Mouse (Mus musculus) CH12.LX (cell line): ENCODE measurements around the gene Ackr4. TPM values are rescaled to one million over a fixed set of nuclear protein-coding genes. Genes with fewer than 3 reads are reported as not detected.

ENCODE experiments used
- DNase-seq: peaks from one replicate; pipeline ENCODE4 v3.0.0-alpha.2; 2013; ENCODE audit errors: extremely low read depth
- H3K27ac ChIP-seq: 2 replicates; pipeline ENCODE4 v1.5.1; 2012; ENCODE audit warnings: low read depth, mild to moderate bottlenecking, control low read depth, moderate library complexity; ENCODE audit not compliant: insufficient read depth
- H3K27me3 ChIP-seq: replicated peaks from 2 replicates; pipeline ENCODE3; 2012; ENCODE audit warnings: inconsistent platforms
- H3K36me3 ChIP-seq, 2 experiments: replicated peaks in 1 of 2; 2 replicates each; pipeline versions ENCODE3 to v1.6.1; 2012; ENCODE audit warnings: inconsistent platforms in 1 of 2, low read length in 1 of 2, mild to moderate bottlenecking in 1 of 2, mixed read lengths in 1 of 2, moderate library complexity in 1 of 2; ENCODE audit not compliant: control insufficient read depth in 1 of 2, insufficient read depth in 1 of 2
- H3K4me1 ChIP-seq, 2 experiments: 2 replicates each; pipeline ENCODE4 v1.6.1; 2012; ENCODE audit warnings: inconsistent platforms in 1 of 2, moderate library complexity in 1 of 2; ENCODE audit not compliant: insufficient read depth in 2 of 2, control insufficient read depth in 1 of 2
- H3K4me2 ChIP-seq: 2 replicates; pipeline ENCODE4 v1.6.1; 2012; ENCODE audit warnings: low read depth, mild to moderate bottlenecking, control low read depth; ENCODE audit not compliant: poor library complexity, insufficient read depth, severe bottlenecking
- H3K4me3 ChIP-seq, 3 experiments: fragments of 150-350 bp in 1 of 3; sonication (generic) in 1 of 3; replicated peaks in 1 of 3; 2 replicates each; pipeline versions ENCODE3 to v1.5.1; 2011 to 2012; ENCODE audit warnings: low read depth in 2 of 3, low read length in 2 of 3, mild to moderate bottlenecking in 2 of 3, moderate library complexity in 2 of 3, control low read depth in 1 of 3, improper control_type of control experiment in 1 of 3, inconsistent platforms in 1 of 3, mixed read lengths in 1 of 3; ENCODE audit not compliant: poor library complexity in 1 of 3
- H3K79me2 ChIP-seq: replicated peaks from 2 replicates; pipeline ENCODE4 v1.6.1; 2012; ENCODE audit warnings: mild to moderate bottlenecking, moderate library complexity; ENCODE audit not compliant: control insufficient read depth, poor library complexity, insufficient read depth, severe bottlenecking; ENCODE audit errors: extremely low read depth
- H3K9ac ChIP-seq: 2 replicates; pipeline ENCODE4 v1.6.1; 2012; ENCODE audit warnings: low read depth, mild to moderate bottlenecking, control low read depth, moderate library complexity; ENCODE audit not compliant: insufficient read depth
- H3K9me3 ChIP-seq: replicated peaks from 2 replicates; pipeline ENCODE3; 2012; ENCODE audit warnings: low read length, inconsistent platforms, mixed read lengths
- BHLHE40 ChIP-seq: IDR thresholded peaks from 2 replicates; pipeline ENCODE4 v1.6.1; 2011; ENCODE audit warnings: mild to moderate bottlenecking, low read depth, low read length, improper control_type of control experiment
- CHD1 ChIP-seq: IDR thresholded peaks from 2 replicates; pipeline ENCODE4 v1.6.1; 2012; ENCODE audit warnings: low read depth, low read length, improper control_type of control experiment, inconsistent platforms
- CHD2 ChIP-seq: IDR thresholded peaks from 2 replicates; pipeline ENCODE4 v1.6.1; 2011; ENCODE audit warnings: low read length, improper control_type of control experiment
- CTCF ChIP-seq, 2 experiments: IDR thresholded peaks in 1 of 2; conservative IDR thresholded peaks in 1 of 2; 2 replicates each; pipeline ENCODE4 v1.5.1; 2011 to 2012; ENCODE audit warnings: low read depth in 2 of 2, low read length in 2 of 2, improper control_type of control experiment in 1 of 2, inconsistent platforms in 1 of 2, mild to moderate bottlenecking in 1 of 2, moderate library complexity in 1 of 2
- E2F4 ChIP-seq: IDR thresholded peaks from 2 replicates; pipeline ENCODE4 v1.6.1; 2011; ENCODE audit warnings: low read depth, low read length, improper control_type of control experiment; ENCODE audit not compliant: insufficient replicate concordance
- ELF1 ChIP-seq: IDR thresholded peaks from 2 replicates; pipeline ENCODE4 v1.6.1; 2014; ENCODE audit warnings: low read depth, mild to moderate bottlenecking, inconsistent platforms, low read length, improper control_type of control experiment
- EP300 ChIP-seq: IDR thresholded peaks from 2 replicates; pipeline ENCODE4 v1.6.1; 2011; ENCODE audit warnings: low read length, improper control_type of control experiment
- GABPA ChIP-seq: IDR thresholded peaks from 2 replicates; pipeline ENCODE4 v1.6.1; 2012; ENCODE audit warnings: low read depth, low read length, improper control_type of control experiment, inconsistent platforms; ENCODE audit not compliant: insufficient replicate concordance
- JUN ChIP-seq: IDR thresholded peaks from 2 replicates; pipeline ENCODE4 v1.6.1; 2011; ENCODE audit warnings: low read depth, mild to moderate bottlenecking, low read length, improper control_type of control experiment, moderate library complexity; ENCODE audit not compliant: insufficient read depth
- MAZ ChIP-seq: IDR thresholded peaks from 2 replicates; pipeline ENCODE4 v1.6.1; 2012; ENCODE audit warnings: low read depth, mild to moderate bottlenecking, inconsistent platforms, low read length, improper control_type of control experiment, moderate library complexity
- MEF2A ChIP-seq: IDR thresholded peaks from 2 replicates; pipeline ENCODE4 v1.6.1; 2014; ENCODE audit warnings: low read depth, mild to moderate bottlenecking, inconsistent platforms, low read length, improper control_type of control experiment, borderline replicate concordance
- MYC ChIP-seq: IDR thresholded peaks from 2 replicates; pipeline ENCODE4 v1.6.1; 2011; ENCODE audit warnings: low read depth, mild to moderate bottlenecking, improper control_type of control experiment, low read length
- NRF1 ChIP-seq: IDR thresholded peaks from 2 replicates; pipeline ENCODE4 v1.6.1; 2014; ENCODE audit warnings: low read depth, mild to moderate bottlenecking, inconsistent platforms, low read length, improper control_type of control experiment, moderate library complexity
- RAD21 ChIP-seq: IDR thresholded peaks from 2 replicates; pipeline ENCODE4 v1.6.1; 2011; ENCODE audit warnings: low read depth, mild to moderate bottlenecking, low read length, improper control_type of control experiment, moderate library complexity
- RCOR1 ChIP-seq: conservative IDR thresholded peaks from 2 replicates; pipeline ENCODE4 v1.6.1; 2012; ENCODE audit warnings: low read depth, mild to moderate bottlenecking, inconsistent platforms, low read length, improper control_type of control experiment
- SMC3 ChIP-seq: IDR thresholded peaks from 2 replicates; pipeline ENCODE4 v1.6.1; 2011; ENCODE audit warnings: low read depth, low read length, improper control_type of control experiment
- UBTF ChIP-seq: IDR thresholded peaks from 2 replicates; pipeline ENCODE4 v1.6.1; 2012; ENCODE audit warnings: low read depth, mild to moderate bottlenecking, inconsistent platforms, low read length, improper control_type of control experiment, moderate library complexity
- ZKSCAN1 ChIP-seq: IDR thresholded peaks from 2 replicates; pipeline ENCODE4 v1.6.1; 2012; ENCODE audit warnings: low read depth, inconsistent platforms, low read length, improper control_type of control experiment, borderline replicate concordance
- ZNF384 ChIP-seq: IDR thresholded peaks from 2 replicates; pipeline ENCODE4 v1.6.1; 2012; ENCODE audit warnings: low read depth, low read length, improper control_type of control experiment, inconsistent platforms
- dilution Hi-C: fragments of 300-500 bp; cut with MboI; formaldehyde crosslinking; loops from 2 replicates; pipeline ENCODE4 v1.14.3; 2020; ENCODE audit warnings: low sequenced_read_pairs; ENCODE audit not compliant: extremely low pct_unique_long_range_greater_than_20kb, extremely low pct_ligation_motif_present
- in situ Hi-C: fragments of 300-500 bp; cut with MboI; formaldehyde crosslinking; loops from 3 replicates; pipeline ENCODE4 v1.14.3; 2019; ENCODE audit warnings: low sequenced_read_pairs, low pct_ligation_motif_present, low pct_unique_long_range_greater_than_20kb, mixed read lengths
- polyA plus RNA-seq: library from polyadenylated mRNA; unstranded; fragments of >175 nt; gene quantifications from 2 replicates; pipeline ENCODE4 v1.2.1, GENCODE M21; 2012; ENCODE audit warnings: low read depth; ENCODE audit not compliant: insufficient read length
- total RNA-seq, 2 experiments: library from RNA; depleted of rRNA; stranded (reverse); fragments of 300-350 nt in 1 of 2; fragments of >200 nt in 1 of 2; gene quantifications; 2 replicates each; pipeline ENCODE4 v1.2.3; 2012 to 2014

The Ackr4 gene
- total RNA-seq (2012; rRNA removed) (0.17 and 0.25 TPM in 2 replicates), total RNA-seq (2014; rRNA removed) (0.36 and 0.39 TPM in 2 replicates), polyA plus RNA-seq (0.33 and 0.49 TPM in 2 replicates)

- in situ Hi-C loops (no loop called here), dilution Hi-C loops (no loop called here)
- TF ChIP-seq CHD1 (no peak), JUN (no peak), MAZ (no peak), RCOR1 (no peak), RAD21 (no peak), GABPA (no peak), ELF1 (no peak), E2F4 (no peak), CTCF (conservative IDR thresholded peaks at IDR 0.05 in 1 of 2, IDR thresholded peaks at IDR 0.05 in 1 of 2; ENCODE audit: low read depth in 2 of 2, low read length in 2 of 2) (no peak), ZNF384 (no peak), UBTF (no peak), BHLHE40 (no peak), CHD2 (no peak), NRF1 (no peak), SMC3 (no peak)
- no peak for DNase-seq
- no peak within 1 kb of the TSS for H3K27ac ChIP-seq
- H3K9me3 ChIP-seq, result no peaks in the 10 kb centered on the region
- no peaks in the 10 kb centered on the region for H3K79me2 ChIP-seq
- peaks cover 0 to 14% of the 10 kb centered on the region in 2 experiments; a peak in 2 of 4 replicates for H3K4me1 ChIP-seq
- H3K27me3 ChIP-seq, result no peaks in the 10 kb centered on the region
- H3K9ac ChIP-seq, result no peak within 1 kb of the TSS
- H3K36me3 ChIP-seq, result peaks cover 3 to 28% of the 10 kb centered on the region in 2 experiments
- H3K4me3 ChIP-seq, result no peak within 1 kb of the TSS
- no peak within 1 kb of the TSS for H3K4me2 ChIP-seq
Measured at GRCm38 (mm10) chr9:104126833-104127232, at the start of gene Ackr4. TSS of gene Ackr4 (minus strand) at chr9:104126933.

- Histone ChIP-seq H3K9ac (no peak overlapping the region), H3K27ac (no peak overlapping the region), H3K27me3 (no peaks in the 10 kb centered on the region), H3K36me3 (peaks cover 48 to 88% of the 10 kb centered on the region in 2 experiments), H3K4me3 (no peak overlapping the region), H3K4me1 (peaks cover 0 to 3% of the 10 kb centered on the region in 2 experiments; a peak in 1 of 4 replicates), H3K79me2 (no peaks in the 10 kb centered on the region), H3K9me3 (no peaks in the 10 kb centered on the region)
- dilution Hi-C loops, result no loop called here
- in situ Hi-C loops, result no loop called here
- TF ChIP-seq MAZ, result no peak
- no peak for TF ChIP-seq EP300
- no peak for TF ChIP-seq MYC
- no peak for TF ChIP-seq RCOR1
- no peak for TF ChIP-seq CHD1
- no peak for TF ChIP-seq MEF2A
- TF ChIP-seq ZKSCAN1, result no peak
- no peak for TF ChIP-seq BHLHE40
- TF ChIP-seq, all 38 proteins: peak for 0
- no peak for DNase-seq
- no peak overlapping the region for H3K4me2 ChIP-seq
Measured at GRCm38 (mm10) chr9:104172342-104172741, 45.6 kb upstream of the Ackr4 start.
